Mouse (Mus musculus): ENCODE measurements at regions not wholly inside any gene's neighbourhood (a gene's known extent, or its start where the extent isn't known, plus 50 kb on each side); places are given as distances from the start of the nearest gene placed in this dataset.

GRCm38 (mm10) chr5:44416844-44417589 lies 190.6 kb upstream of the Tapt1 start:
- no peak for DNase-seq (ENCODE audit: low spot score)

- peak; percentile 25 for DNase-seq (ENCODE audit: low spot score)
Observed at GRCm38 (mm10) chr5:44414441-44414840, 188.0 kb upstream of the Tapt1 start.

- no peak for DNase-seq (ENCODE audit: low spot score)
Observed at GRCm38 (mm10) chr5:44403300-44403699, 176.9 kb upstream of the Tapt1 start.

- DNase-seq (ENCODE audit: low spot score) = no peak
Observed at GRCm38 (mm10) chr5:44400573-44401332, 174.3 kb upstream of the Tapt1 start.

- DNase-seq (ENCODE audit: low spot score) = no peak
Observed at GRCm38 (mm10) chr5:44387237-44387810, 160.9 kb upstream of the Tapt1 start.

- no peak for DNase-seq (ENCODE audit: low spot score)
Observed at GRCm38 (mm10) chr5:44386176-44386575, 159.8 kb upstream of the Tapt1 start.

- DNase-seq (ENCODE audit: low spot score) = no peak
Observed at GRCm38 (mm10) chr5:44383049-44383448, 156.6 kb upstream of the Tapt1 start.

GRCm38 (mm10) chr5:44370006-44370405 lies 143.6 kb upstream of the Tapt1 start:
- DNase-seq (ENCODE audit: low spot score) = no peak

- no peak for DNase-seq (ENCODE audit: low spot score)
Observed at GRCm38 (mm10) chr5:44352324-44352723, 125.9 kb upstream of the Tapt1 start.

GRCm38 (mm10) chr5:44341457-44342014 lies 115.1 kb upstream of the Tapt1 start:
- no peak for DNase-seq (ENCODE audit: low spot score)

- DNase-seq (ENCODE audit: low spot score) = no peak
Observed at GRCm38 (mm10) chr5:44338662-44339061, 112.2 kb upstream of the Tapt1 start.

- no peak for DNase-seq (ENCODE audit: low spot score)
Observed at GRCm38 (mm10) chr5:44335756-44336155, 109.3 kb upstream of the Tapt1 start.

GRCm38 (mm10) chr5:44319626-44320025 lies 93.2 kb upstream of the Tapt1 start:
- no peak for DNase-seq (ENCODE audit: low spot score)

GRCm38 (mm10) chr5:44306769-44307557 lies 80.5 kb upstream of the Tapt1 start:
- DNase-seq (ENCODE audit: low spot score) = no peak

GRCm38 (mm10) chr5:44303886-44304855 lies 77.7 kb upstream of the Tapt1 start:
- no peak for DNase-seq (ENCODE audit: low spot score)

GRCm38 (mm10) chr5:44284384-44284783 lies 58.0 kb upstream of the Tapt1 start:
- DNase-seq (ENCODE audit: low spot score) = no peak

Data from ovary, adult 18-20 months (tissue).